Mouse (Mus musculus): ENCODE data around the gene Mpnd.

DNA sequence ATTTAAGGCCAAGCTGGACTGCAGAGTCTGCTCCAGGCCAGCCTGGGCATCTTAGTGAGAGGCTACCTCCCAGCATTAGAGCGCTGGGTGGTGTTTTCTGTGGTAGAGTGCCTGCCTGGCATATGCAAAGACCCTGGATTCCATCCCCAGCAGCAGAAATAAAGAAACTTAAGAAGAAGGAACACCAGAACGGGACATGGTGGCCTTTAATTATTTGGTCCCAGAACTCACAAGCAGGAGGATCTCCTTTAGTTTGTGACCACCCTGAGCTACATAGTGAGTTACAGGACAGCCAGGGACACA is 47.0 kb upstream of the Mpnd start:
- no peak for TF ChIP-seq CTCF (IDR thresholded peaks at IDR 0.05; ENCODE audit: control insufficient read depth, insufficient read depth, low read length)
- no peak for TF ChIP-seq POLR2A (IDR thresholded peaks at IDR 0.05; ENCODE audit: borderline replicate concordance, control insufficient read depth, low read depth, low read length)
